Mouse (Mus musculus) spleen, adult 12 weeks (tissue): ENCODE measurements at regions not wholly inside any gene's neighbourhood (a gene's known extent, or its start where the extent isn't known, plus 50 kb on each side); places are given as distances from the start of the nearest gene placed in this dataset.
"Not testable (repeated sequence)": the region's sequence is repeated elsewhere in the genome, so short reads cannot be mapped to it uniquely, and the experiment has no call there.

Experiments used
- DNase-seq: peaks from one replicate; pipeline ENCODE4 v3.0.0; 2022; ENCODE audit warnings: low spot score

DNA sequence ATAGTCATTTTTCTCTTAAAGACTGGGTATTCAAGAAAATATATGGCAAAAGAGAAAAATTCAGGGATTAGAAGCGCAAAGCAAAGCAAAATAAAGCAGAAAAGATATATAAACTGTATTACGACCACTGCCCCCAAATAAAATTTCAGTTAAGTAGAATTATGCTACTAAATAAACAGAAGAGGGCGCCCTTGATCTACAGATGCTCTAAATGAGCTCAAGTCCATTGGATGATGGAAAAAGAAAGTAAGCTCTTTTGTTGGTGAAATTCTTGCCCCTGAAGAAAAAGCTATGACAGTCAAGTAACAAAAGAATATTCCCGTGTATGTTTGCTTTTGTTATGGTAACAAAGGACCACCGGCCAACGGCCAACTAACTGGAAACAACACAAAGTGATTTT lies 165.5 kb upstream of the Stk26 start:
- no peak for DNase-seq

DNA sequence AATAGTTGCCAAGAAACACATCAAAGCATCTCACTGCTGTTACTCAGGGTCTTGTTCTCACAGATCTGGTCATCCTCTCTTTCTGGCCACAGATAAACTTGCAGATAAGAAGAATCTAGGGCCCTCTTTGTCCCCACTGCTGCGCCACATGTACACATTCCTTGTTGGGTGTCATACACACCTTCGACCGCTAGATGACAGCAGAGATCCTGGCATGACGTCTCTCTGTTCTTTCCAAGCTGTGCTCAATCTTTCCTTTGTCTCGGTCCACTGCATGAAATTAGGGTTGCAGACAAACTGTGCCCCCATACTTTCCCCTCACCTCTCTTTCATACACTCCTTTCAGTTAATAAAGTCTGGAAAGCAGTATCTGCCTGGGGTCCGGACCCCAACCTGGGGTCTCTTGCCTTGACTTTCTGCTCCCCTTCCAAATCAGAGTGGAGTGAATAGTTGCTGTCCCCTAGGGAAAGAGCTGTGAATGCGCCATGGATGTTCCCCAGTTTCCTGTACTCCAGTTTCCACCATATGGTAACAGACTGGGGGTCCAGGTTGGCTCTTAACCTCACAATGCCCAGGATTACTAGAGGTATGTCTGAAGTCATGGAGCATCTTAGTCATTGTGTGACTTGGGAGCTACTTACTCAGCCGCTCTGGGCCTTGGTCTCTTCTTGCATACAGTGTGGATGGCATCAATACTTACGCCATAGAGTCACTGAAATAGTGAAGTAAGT lies 182.8 kb upstream of the Stk26 start:
- DNase-seq: peak; percentile 20

DNA sequence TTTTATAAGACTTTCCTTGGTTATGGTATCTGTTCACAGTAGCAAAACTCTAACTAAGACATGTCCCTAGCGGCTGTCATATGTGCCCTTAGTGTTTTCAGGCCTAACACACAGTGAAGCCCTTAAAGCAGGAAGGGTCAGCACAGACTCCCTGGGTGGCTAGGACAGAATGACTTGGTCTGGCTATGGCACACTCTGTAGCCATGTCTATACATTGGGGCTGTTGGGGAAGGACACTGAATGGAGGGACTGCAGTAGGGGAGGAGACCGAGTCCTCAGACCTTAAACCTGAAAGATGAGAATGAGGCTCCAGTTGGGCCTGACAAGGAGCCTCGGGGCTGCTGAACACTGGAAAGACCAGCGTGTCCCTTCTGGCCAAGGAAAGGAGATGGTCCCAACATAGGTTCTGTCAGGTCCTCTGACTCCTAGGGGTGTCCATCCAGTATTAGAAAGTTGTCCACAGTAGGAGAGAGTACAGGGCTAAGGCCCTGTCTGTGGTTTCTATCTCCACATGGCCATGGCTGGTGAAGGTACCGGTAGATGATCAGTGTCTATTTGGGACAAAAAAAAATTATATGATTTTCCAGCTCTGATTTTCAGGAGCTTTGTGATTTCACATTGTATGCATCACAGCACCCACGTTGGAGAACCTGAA lies 183.5 kb upstream of the Stk26 start:
- DNase-seq: no peak

DNA sequence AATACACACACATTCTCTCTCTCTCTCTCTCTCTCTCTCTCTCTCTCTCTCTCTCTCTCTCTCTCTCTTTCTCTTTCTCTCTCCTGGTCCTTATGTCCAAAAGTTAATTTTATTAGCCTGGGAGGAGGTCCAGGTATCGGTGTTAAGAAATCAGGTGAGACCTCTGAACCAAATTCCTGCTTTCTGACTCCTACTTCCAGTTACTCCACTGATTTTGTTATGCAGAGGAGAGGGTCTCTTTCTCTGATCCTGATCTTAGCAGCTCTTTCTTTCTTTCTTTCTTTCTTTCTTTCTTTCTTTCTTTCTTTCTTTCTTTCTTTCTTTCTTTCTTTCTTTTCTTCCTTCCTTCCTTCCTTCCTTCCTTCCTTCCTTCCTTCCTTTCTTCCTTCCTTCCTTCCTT lies 185.5 kb upstream of the Stk26 start:
- not testable (repeated sequence) for DNase-seq

DNA sequence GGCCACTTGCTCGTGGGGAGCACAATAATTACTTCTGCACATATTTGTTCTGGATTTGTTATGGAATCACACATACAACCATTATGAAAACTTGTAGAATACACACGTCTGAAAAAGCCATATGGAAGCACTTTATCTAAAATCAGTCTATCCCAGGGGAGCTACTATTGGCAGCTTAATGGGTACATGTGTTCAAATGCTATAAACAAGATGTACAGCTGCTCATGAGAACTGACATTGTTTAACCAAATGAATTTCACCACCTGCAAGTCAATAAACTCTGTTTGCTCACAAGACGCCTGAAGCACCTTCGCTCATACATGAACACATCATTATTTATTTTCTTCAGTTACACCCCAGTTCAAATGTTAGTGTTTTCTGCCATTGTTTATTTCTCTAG lies 199.5 kb upstream of the Stk26 start:
- no peak for DNase-seq

DNA sequence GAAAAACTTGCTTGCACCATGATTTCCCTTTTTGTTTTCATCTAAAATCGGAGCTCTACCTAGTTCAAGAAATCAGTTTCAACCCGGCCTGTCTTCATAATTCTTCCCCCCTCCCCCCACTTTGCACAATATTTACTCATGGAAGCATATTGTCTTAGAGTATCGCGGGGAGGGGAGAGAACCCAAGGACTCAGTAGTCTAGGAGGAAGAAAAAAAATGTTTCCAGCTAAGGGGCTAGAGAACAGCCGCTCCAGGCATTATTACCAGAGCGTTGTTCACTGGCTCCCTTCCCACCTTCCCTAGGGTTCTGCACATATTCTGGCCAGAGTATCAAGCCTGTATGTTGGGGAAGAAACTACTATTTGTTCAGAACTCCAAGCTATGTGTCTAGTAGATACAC lies 205.2 kb upstream of the Stk26 start:
- DNase-seq: no peak

DNA sequence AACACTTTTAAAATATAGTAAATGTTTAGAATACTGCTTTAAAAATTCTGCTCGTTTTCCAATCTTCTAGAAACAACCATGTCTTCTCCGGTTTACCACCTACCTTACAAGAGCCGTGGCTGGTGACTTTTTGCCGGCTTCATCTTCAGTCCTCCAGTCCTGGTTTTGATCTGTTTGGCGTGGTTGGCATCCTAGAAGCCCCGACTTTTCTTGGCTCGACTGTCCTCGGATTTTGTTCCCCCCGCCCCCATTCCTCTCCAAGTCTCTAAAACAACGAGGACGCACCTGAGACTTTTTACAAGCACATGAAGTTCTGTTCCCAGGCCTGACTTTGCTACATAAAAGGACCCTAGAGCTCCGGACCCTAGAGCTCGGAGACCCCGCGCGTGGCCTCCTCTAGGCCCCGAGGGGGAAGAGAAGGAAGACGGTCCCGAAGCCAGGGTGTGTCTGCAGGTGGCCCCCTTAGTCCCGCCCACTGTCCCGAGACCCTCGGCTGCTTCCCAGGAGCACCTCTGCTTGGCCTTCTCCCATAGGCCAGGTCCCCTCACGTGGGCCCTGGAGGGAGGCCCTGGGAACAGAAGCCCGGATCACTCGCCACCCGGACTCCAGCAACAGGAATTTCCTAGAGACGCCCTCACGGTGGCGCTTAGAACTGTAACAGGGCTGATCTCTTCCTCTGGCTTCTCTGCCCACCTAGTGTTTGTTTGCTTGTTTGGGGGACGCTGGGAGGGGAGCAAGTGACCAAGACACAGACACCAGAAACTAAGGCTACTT lies 205.8 kb upstream of the Stk26 start:
- no peak for DNase-seq

DNA sequence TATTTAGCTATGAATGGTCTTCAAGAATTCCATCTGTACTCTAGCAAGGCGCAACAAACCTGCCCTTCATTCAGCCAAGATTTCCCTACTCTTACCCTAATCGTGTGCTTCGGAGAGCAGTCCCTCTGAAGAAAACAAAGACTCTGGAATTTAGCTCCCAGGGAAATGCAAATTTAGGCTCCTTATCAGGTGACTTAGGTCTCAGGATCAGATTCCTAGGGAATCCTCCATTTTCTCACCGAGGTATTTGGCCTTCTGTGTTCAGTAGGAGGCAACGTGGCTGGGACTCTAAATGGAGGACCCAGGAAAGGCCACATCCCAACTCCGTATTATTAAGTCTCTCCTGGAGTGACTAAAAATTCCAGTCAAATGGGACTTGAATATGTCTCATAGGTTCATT lies 204.2 kb upstream of the Olfr1324 start:
- DNase-seq: no peak

DNA sequence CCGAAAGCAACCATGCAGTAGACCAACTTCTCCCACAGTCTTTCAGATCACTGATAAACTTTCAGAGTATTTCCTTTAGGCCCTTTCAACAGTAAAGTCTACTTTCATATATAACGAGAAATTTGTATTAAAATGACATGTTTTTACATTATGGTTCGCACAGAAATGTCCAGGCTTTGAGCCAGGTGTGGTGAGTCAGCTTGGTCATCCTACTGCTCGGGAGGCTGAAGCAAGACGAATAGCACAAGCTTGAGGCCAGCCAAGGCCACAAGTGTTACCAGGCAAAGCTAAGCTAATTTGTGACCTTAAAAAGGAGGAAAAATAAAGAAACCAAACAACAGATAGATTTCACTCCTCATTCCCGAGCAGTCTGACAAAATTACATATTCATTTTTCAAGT lies 197.0 kb upstream of the Olfr1324 start:
- no peak for DNase-seq

DNA sequence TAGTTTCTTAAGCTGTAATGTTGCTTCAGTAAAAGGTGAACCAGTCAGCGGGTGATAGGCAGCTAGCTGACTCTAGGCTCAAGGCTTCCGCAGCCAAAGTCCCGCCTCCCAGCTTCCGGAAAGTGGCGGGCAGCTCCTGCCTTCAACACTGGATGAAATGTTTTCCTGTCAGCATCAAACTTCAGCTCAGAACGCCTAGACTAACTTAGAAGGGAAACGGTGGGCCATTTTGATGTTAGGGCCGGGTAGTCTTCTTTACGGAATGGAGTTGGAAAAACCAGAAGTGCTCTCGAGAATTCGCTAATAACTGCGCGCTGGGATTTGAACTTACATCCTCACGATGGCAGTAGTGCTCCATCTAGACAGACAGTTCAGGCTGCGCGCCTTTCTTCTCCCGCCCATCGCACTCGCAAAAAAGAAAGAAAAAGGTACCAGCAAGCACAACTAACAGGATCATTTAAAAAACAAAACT lies 194.7 kb upstream of the Olfr1324 start:
- DNase-seq: peak; percentile 66

DNA sequence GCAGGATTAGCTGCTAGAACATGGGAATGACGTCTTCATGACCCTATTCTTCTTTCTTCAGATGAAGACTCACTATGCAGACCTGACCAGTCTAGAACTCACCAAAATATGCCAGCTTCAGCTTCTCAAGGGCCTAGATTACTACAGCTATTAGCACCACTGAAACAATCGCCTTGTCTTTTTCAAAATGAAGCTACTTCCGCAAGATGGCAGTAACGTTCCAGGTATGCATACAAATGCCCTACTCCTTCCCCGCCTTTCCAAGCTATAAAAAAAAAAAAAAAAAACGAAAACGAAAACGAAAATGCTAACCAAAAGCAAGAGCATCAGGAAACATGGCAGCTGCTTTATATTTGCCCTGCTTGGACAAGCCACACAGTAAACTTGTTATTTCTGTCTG lies 192.6 kb upstream of the Olfr1324 start:
- no peak for DNase-seq

DNA sequence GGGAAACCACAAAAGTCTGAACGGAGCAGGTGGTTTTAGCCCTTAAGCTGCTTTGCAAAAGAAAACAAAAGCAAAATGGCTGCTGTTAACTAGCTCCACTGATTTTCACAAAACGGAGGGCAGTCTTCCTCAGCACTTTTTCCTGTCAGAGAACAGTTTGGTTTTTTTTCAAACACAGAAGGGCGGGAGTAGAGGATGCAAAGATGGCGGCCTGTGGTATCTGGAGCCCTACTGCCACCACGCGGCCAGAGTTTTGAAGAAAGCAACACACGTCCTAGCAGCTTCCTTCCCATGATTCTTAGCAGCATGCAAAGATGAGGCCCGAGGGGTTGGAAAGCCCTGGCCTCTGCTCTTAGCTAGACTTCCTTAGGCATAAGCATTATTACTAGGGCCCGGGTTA lies 191.6 kb upstream of the Olfr1324 start:
- peak; percentile 73 for DNase-seq

DNA sequence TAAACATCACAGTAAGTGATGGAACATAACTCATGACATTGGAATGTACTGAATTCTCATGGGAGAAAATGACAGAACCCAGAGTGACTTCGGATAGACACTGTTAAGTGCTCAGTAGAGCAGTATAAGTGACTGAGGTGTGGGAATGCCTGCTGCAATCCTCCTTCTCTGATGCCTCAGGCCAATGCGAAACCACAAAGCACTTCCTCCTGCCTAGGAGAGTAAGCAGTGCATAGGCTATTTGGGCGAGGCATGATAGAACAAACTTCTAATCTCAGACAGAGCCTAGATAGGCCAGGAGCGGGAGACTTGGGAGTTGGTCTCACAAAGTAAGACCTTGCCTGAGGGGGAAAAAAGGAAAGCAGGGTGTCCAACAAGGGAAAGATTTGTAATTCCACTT lies 190.6 kb upstream of the Olfr1324 start:
- no peak for DNase-seq

DNA sequence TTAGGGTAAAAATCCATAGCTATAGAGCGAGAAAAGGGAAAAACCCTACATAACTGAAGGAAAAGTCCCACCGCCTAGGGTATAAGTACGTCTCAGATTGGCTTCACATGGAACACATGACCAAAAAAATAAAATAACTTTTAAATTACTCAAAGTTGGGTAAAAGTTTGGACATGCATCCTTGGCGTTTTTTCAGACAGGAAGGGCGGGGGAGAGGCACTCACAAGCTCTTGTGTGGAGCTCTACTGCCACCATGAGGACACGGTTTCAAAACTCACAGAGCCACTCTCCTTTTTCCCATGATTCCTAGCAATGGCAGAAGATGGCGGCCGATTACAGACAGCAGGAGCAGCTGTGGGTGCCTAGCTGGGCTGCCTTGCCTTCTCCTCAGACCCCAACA lies 188.6 kb upstream of the Olfr1324 start:
- DNase-seq: peak; percentile 78

DNA sequence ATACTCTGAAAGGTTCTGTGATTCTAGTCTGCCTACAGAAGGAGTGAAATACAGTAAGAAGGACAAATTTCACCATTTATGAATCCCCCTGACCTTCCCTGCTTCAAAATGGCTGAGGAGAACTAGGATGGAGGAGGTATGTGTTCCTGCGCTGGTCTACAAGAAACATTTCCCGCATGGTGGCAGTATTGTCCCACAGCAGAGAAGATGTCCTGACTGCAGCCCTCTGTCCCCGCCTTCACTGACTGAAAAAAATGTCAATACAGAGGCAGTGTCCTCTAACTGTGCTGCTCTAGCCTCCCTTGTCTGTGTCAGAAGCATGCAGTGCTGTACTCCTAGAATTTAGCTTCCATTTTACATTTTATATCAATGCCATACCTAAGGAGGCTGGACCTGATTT lies 186.6 kb upstream of the Olfr1324 start:
- DNase-seq: peak; percentile 79

DNA sequence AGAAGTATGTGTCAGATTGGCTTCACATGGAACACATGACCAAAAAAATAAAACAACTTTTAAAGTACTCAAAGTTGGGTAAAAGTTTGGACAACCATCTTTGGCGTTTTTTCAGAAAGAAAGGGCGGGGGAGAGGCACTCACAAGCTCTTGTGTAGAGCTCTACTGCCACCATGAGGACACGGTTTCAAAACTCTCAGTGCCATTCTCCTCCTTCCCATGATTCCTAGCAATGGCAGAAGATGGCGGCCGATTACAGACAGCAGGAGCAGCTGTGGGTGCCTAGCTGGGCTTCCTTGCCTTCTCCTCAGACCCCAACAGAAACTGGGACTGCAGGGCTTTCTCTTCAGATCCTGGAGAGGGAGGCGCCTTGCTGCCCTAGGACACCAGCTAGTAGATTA lies 186.1 kb upstream of the Olfr1324 start:
- peak; percentile 83 for DNase-seq

DNA sequence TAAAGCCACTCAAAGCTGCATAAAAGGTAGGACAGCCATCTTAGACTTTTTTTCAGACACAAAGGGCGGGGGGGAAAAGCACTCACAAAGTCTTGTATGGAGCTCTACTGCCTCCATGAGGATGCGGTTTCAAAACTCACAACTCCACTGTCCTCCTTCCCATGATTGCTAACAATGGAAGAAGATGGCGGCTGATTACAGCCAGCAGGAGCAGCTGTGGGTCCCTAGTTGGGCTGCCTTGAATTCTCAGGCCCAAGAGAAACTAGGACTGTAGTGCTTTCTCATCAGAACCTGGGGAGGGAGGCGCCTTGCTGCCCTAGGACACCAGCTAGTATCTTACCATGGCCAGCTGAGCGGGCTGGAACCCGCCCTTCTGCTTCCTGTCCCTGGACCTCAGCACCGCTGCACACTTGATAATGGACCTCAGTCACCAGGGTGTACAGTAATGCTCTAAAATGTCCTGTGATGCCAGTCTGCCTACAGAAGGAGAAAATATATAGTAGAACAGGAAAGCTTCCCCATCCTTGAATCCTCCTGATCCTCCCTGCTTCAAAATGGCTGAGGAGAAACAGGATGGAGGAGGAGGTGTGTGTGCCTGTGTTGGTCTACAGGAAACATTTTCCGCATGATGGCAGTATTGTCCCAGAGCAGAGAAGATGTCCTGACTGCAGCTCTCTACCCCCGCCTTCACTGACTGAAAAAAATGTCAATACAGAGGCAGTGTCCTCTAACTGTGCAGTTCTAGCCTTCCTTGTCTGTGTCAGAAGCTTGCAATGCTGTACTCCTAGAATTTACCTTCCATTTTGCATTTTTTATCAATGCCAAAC lies 183.7 kb upstream of the Olfr1324 start:
- DNase-seq: peak; percentile 74

DNA sequence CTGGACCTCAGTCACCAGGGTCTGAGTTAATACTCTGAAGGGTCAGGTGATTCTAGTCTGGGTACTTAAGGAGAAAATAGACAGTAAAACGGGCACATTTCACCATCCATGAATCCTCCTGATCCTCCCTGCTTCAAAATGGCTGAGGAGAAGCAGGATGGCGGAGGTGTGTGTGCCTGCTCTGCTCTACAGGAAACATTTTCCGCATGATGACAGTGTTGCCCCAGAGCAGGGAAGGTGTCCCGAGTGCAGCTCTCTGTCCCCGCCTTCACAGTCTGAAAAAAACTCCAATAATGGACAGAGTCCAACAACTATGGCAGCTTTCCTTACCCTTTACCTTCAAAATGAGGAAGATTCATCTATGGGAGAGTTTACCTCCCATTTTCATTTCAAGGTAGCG lies 179.8 kb upstream of the Olfr1324 start:
- not testable (repeated sequence) for DNase-seq

DNA sequence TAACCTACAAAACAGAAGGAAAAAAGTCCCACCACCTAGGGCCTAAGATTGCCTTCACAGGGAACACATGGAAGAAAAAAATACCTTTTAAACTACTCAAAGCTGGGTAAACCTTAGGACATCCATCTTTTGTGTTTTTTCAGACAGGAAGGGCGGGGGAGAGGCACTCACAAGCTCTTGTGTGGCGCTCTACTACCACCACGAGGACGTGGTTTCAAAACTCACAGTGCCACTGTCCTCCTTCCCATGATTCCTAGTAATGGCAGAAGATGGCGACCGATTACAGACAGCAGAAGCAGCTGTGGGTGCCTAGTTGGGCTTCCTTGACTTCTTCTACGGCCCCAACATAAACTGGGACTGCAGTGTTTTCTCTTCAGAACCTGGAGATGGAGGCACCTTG lies 179.3 kb upstream of the Olfr1324 start:
- DNase-seq: peak; percentile 70

DNA sequence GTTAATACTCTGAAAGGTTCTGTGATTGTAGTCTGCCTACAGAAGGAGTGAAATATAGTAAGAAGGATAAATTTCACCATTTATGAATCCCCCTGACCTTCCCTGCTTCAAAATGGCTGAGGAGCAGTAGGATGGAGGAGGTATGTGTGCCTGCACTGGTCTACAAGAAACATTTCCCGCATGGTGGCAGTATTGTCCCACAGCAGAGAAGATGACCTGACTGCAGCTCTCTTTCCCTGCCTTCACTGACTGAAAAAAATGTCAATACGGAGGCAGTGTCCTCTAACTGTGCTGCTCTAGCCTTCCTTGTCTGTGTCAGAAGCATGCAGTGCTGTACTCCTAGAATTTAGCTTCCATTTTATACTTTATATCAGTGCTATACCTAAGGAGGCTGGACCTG lies 177.2 kb upstream of the Olfr1324 start:
- DNase-seq: peak; percentile 64

DNA sequence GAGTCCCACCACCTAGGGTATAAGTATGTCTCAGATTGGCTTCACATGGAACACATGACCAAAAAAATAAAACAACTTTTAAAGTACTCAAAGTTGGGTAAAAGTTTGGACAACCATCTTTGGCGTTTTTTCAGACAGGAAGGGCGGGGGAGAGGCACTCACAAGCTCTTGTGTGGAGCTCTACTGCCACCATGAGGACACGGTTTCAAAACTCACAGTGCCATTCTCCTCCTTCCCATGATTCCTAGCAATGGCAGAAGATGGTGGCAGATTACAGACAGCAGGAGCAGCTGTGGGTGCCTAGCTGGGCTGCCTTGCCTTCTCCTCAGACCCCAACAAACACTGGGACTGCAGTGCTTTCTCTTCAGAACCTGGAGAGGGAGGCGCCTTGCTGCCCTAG lies 176.7 kb upstream of the Olfr1324 start:
- DNase-seq: peak; percentile 82

DNA sequence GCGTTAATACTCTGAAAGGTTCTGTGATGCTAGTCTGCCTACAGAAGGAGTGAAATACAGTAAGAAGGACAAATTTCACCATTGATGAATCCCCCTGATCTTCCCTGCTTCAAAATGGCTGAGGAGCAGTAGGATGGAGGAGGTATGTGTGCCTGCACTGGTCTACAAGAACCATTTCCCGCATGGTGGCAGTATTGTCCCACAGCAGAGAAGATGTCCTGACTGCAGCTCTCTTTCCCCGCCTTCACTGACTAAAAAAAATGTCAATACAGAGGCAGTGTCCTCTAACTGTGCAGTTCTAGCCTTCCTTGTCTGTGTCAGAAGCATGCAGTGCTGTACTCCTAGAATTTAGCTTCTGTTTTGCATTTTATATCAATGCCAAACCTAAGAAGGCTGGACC lies 174.6 kb upstream of the Olfr1324 start:
- DNase-seq: peak; percentile 79
